Mouse (Mus musculus) adrenal gland, postnatal 4 days (tissue): Measurements from ENCODE around the gene Tmem41b. TPM values are rescaled to one million over a fixed set of nuclear protein-coding genes. Genes with fewer than 3 reads are reported as not detected.

Source experiments
- DNase-seq, 2 experiments: peaks; one replicate each; pipeline ENCODE4 v3.0.0; 2021 to 2022; ENCODE audit warnings: low spot score in 2 of 2, mixed read lengths in 2 of 2
- total RNA-seq, 2 experiments: library from RNA; stranded (reverse); gene quantifications; 2 replicates each; pipeline ENCODE4 v1.2.3; 2021

Tmem41b gene
- total RNA-seq, 2 experiments from 2014 or later = 43.4 to 49.2 TPM

DNA sequence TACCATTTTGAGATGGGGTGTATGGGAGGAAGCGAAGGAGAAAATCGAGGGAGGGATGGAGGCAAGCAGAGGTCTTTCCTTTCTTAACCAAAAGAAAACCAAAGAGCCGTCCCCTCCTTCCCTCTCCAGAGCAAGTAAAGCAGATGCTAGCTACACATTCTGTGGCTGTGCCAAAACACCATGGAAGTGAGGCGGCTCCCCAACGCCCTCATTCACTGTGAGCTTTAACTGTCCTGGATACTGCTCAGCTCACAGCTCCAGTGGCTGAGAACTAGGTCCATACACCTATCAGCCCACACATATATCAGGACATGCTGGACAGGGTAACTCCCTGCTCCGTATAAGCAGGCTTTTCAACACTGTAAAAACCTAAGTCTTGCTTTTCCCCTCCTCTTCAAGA is 58.4 kb downstream of the Tmem41b start:
- DNase-seq = no peak

DNA sequence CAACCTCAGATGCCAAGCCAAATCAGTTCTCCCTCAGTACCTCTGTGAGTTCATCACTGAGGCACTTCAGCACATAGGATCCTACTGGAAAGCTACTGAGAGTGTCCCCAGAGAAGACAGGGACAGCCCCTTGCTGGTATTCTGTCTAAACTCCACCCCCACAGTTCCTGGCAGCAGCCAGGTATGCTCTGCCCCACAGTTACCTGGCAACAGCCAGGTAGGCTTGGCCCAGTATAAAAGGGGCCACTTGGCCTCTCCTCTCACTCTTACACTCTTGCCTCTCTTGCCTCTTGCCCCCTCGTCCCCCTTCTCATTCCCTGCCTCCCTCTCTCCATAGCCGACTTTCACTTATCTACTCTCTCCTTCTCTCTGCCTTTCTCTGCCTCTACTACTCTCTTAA is 61.8 kb downstream of the Tmem41b start:
- no peak for DNase-seq

DNA sequence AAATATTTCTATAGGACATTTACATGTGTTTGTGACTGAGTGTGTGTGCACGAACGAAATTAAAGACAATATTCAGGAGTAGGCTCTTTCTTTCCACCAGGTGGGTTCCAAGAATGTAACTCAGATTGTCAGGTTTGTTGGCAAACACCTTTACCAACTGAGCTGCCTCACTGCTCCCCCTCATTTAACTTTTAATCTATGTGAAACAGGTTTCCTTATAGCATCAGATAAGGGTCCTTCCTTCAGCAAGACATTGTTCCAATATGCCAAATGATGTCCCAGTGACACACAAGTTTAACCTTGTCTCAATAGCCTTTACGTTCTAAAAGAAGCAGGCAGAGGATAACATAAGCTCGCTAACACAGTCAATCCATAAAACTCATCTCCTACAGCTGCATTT is 63.8 kb downstream of the Tmem41b start:
- no peak for DNase-seq

Other genes with a start within 250 kb of the Tmem41b start
- gene Tmem9b, start 234.1 kb downstream of the Tmem41b start, total RNA-seq = 10 to 100 TPM; 34.8 to 36.9 TPM
- 1 to 10 TPM; 1.1 to 1.2 TPM for gene Nrip3, start 204.9 kb downstream of the Tmem41b start, total RNA-seq
- gene Scube2, start 121.2 kb downstream of the Tmem41b start, total RNA-seq = 1 to 10 TPM in 1 of 2 experiments, under 1 TPM in 1; 0.92 to 3.1 TPM
- 100 to 1,000 TPM; 150 to 154 TPM for gene Dennd5a, start 26.5 kb downstream of the Tmem41b start, total RNA-seq
- gene Ipo7, start 31.3 kb upstream of the Tmem41b start, total RNA-seq = 10 to 100 TPM; 70.4 to 73.8 TPM
- gene Zfp143, start 74.3 kb upstream of the Tmem41b start, total RNA-seq = 10 to 100 TPM; 17.4 to 17.8 TPM
- gene Wee1, start 135.1 kb upstream of the Tmem41b start, total RNA-seq = 10 to 100 TPM; 23.5 to 23.6 TPM
- 10 to 100 TPM; 30.2 to 31.2 TPM for gene Swap70, start 234.8 kb upstream of the Tmem41b start, total RNA-seq